Mouse (Mus musculus) CH12.LX (cell line): ENCODE data around the gene Nck2. TPM values are rescaled to one million over a fixed set of nuclear protein-coding genes. Genes with fewer than 3 reads are reported as not detected.

ENCODE experiments used
- DNase-seq: peaks from one replicate; pipeline ENCODE4 v3.0.0-alpha.2; 2013; ENCODE audit errors: extremely low read depth
- H3K27ac ChIP-seq: 2 replicates; pipeline ENCODE4 v1.5.1; 2012; ENCODE audit warnings: low read depth, mild to moderate bottlenecking, control low read depth, moderate library complexity; ENCODE audit not compliant: insufficient read depth
- H3K27me3 ChIP-seq: replicated peaks from 2 replicates; pipeline ENCODE3; 2012; ENCODE audit warnings: inconsistent platforms
- H3K36me3 ChIP-seq, 2 experiments: replicated peaks in 1 of 2; 2 replicates each; pipeline versions ENCODE3 to v1.6.1; 2012; ENCODE audit warnings: inconsistent platforms in 1 of 2, low read length in 1 of 2, mild to moderate bottlenecking in 1 of 2, mixed read lengths in 1 of 2, moderate library complexity in 1 of 2; ENCODE audit not compliant: control insufficient read depth in 1 of 2, insufficient read depth in 1 of 2
- H3K4me1 ChIP-seq, 2 experiments: 2 replicates each; pipeline ENCODE4 v1.6.1; 2012; ENCODE audit warnings: inconsistent platforms in 1 of 2, moderate library complexity in 1 of 2; ENCODE audit not compliant: insufficient read depth in 2 of 2, control insufficient read depth in 1 of 2
- H3K4me2 ChIP-seq: 2 replicates; pipeline ENCODE4 v1.6.1; 2012; ENCODE audit warnings: low read depth, mild to moderate bottlenecking, control low read depth; ENCODE audit not compliant: poor library complexity, insufficient read depth, severe bottlenecking
- H3K4me3 ChIP-seq, 3 experiments: fragments of 150-350 bp in 1 of 3; sonication (generic) in 1 of 3; replicated peaks in 1 of 3; 2 replicates each; pipeline versions ENCODE3 to v1.5.1; 2011 to 2012; ENCODE audit warnings: low read depth in 2 of 3, low read length in 2 of 3, mild to moderate bottlenecking in 2 of 3, moderate library complexity in 2 of 3, control low read depth in 1 of 3, improper control_type of control experiment in 1 of 3, inconsistent platforms in 1 of 3, mixed read lengths in 1 of 3; ENCODE audit not compliant: poor library complexity in 1 of 3
- H3K79me2 ChIP-seq: replicated peaks from 2 replicates; pipeline ENCODE4 v1.6.1; 2012; ENCODE audit warnings: mild to moderate bottlenecking, moderate library complexity; ENCODE audit not compliant: control insufficient read depth, poor library complexity, insufficient read depth, severe bottlenecking; ENCODE audit errors: extremely low read depth
- H3K9ac ChIP-seq: 2 replicates; pipeline ENCODE4 v1.6.1; 2012; ENCODE audit warnings: low read depth, mild to moderate bottlenecking, control low read depth, moderate library complexity; ENCODE audit not compliant: insufficient read depth
- H3K9me3 ChIP-seq: replicated peaks from 2 replicates; pipeline ENCODE3; 2012; ENCODE audit warnings: low read length, inconsistent platforms, mixed read lengths
- BHLHE40 ChIP-seq: IDR thresholded peaks from 2 replicates; pipeline ENCODE4 v1.6.1; 2011; ENCODE audit warnings: mild to moderate bottlenecking, low read depth, low read length, improper control_type of control experiment
- CHD2 ChIP-seq: IDR thresholded peaks from 2 replicates; pipeline ENCODE4 v1.6.1; 2011; ENCODE audit warnings: low read length, improper control_type of control experiment
- E2F4 ChIP-seq: IDR thresholded peaks from 2 replicates; pipeline ENCODE4 v1.6.1; 2011; ENCODE audit warnings: low read depth, low read length, improper control_type of control experiment; ENCODE audit not compliant: insufficient replicate concordance
- EP300 ChIP-seq: IDR thresholded peaks from 2 replicates; pipeline ENCODE4 v1.6.1; 2011; ENCODE audit warnings: low read length, improper control_type of control experiment
- JUN ChIP-seq: IDR thresholded peaks from 2 replicates; pipeline ENCODE4 v1.6.1; 2011; ENCODE audit warnings: low read depth, mild to moderate bottlenecking, low read length, improper control_type of control experiment, moderate library complexity; ENCODE audit not compliant: insufficient read depth
- KAT2A ChIP-seq: IDR thresholded peaks from 2 replicates; pipeline ENCODE4 v1.6.1; 2012; ENCODE audit warnings: low read length, improper control_type of control experiment, inconsistent platforms; ENCODE audit not compliant: insufficient replicate concordance
- MAFK ChIP-seq: IDR thresholded peaks from 2 replicates; pipeline ENCODE4 v1.6.1; 2011; ENCODE audit warnings: low read length, improper control_type of control experiment; ENCODE audit not compliant: insufficient replicate concordance
- MAX ChIP-seq: IDR thresholded peaks from 2 replicates; pipeline ENCODE4 v1.6.1; 2011; ENCODE audit warnings: low read length, improper control_type of control experiment
- MAZ ChIP-seq: IDR thresholded peaks from 2 replicates; pipeline ENCODE4 v1.6.1; 2012; ENCODE audit warnings: low read depth, mild to moderate bottlenecking, inconsistent platforms, low read length, improper control_type of control experiment, moderate library complexity
- MEF2A ChIP-seq: IDR thresholded peaks from 2 replicates; pipeline ENCODE4 v1.6.1; 2014; ENCODE audit warnings: low read depth, mild to moderate bottlenecking, inconsistent platforms, low read length, improper control_type of control experiment, borderline replicate concordance
- MXI1 ChIP-seq: IDR thresholded peaks from 2 replicates; pipeline ENCODE4 v1.6.1; 2011; ENCODE audit warnings: mild to moderate bottlenecking, low read depth, low read length, improper control_type of control experiment
- MYC ChIP-seq: IDR thresholded peaks from 2 replicates; pipeline ENCODE4 v1.6.1; 2011; ENCODE audit warnings: low read depth, mild to moderate bottlenecking, improper control_type of control experiment, low read length
- NELFE ChIP-seq: IDR thresholded peaks from 2 replicates; pipeline ENCODE4 v1.6.1; 2011; ENCODE audit warnings: low read depth, low read length, improper control_type of control experiment
- NRF1 ChIP-seq: IDR thresholded peaks from 2 replicates; pipeline ENCODE4 v1.6.1; 2014; ENCODE audit warnings: low read depth, mild to moderate bottlenecking, inconsistent platforms, low read length, improper control_type of control experiment, moderate library complexity
- PAX5 ChIP-seq: IDR thresholded peaks from 2 replicates; pipeline ENCODE4 v1.6.1; 2012; ENCODE audit warnings: low read length, inconsistent platforms, mixed read lengths
- SIN3A ChIP-seq: IDR thresholded peaks from 2 replicates; pipeline ENCODE4 v1.6.1; 2012; ENCODE audit warnings: low read length, improper control_type of control experiment, inconsistent platforms
- TBP ChIP-seq: conservative IDR thresholded peaks from 2 replicates; pipeline ENCODE4 v1.6.1; 2011; ENCODE audit warnings: low read depth, low read length, improper control_type of control experiment
- TCF12 ChIP-seq: IDR thresholded peaks from 2 replicates; pipeline ENCODE4 v1.6.1; 2014; ENCODE audit warnings: low read depth, mild to moderate bottlenecking, inconsistent platforms, low read length, improper control_type of control experiment
- USF1 ChIP-seq: IDR thresholded peaks from 2 replicates; pipeline ENCODE4 v1.6.1; 2014; ENCODE audit warnings: low read depth, mild to moderate bottlenecking, inconsistent platforms, low read length, improper control_type of control experiment
- ZC3H11A ChIP-seq: IDR thresholded peaks from 2 replicates; pipeline ENCODE4 v1.6.1; 2012; ENCODE audit warnings: low read depth, mild to moderate bottlenecking, inconsistent platforms, low read length, improper control_type of control experiment
- ZMIZ1 ChIP-seq: IDR thresholded peaks from 2 replicates; pipeline ENCODE4 v1.6.1; 2012; ENCODE audit warnings: low read depth, mild to moderate bottlenecking, inconsistent platforms, low read length, improper control_type of control experiment
- ZNF384 ChIP-seq: IDR thresholded peaks from 2 replicates; pipeline ENCODE4 v1.6.1; 2012; ENCODE audit warnings: low read depth, low read length, improper control_type of control experiment, inconsistent platforms
- dilution Hi-C: fragments of 300-500 bp; cut with MboI; formaldehyde crosslinking; loops from 2 replicates; pipeline ENCODE4 v1.14.3; 2020; ENCODE audit warnings: low sequenced_read_pairs; ENCODE audit not compliant: extremely low pct_unique_long_range_greater_than_20kb, extremely low pct_ligation_motif_present
- in situ Hi-C: fragments of 300-500 bp; cut with MboI; formaldehyde crosslinking; loops from 3 replicates; pipeline ENCODE4 v1.14.3; 2019; ENCODE audit warnings: low sequenced_read_pairs, low pct_ligation_motif_present, low pct_unique_long_range_greater_than_20kb, mixed read lengths
- polyA plus RNA-seq: library from polyadenylated mRNA; unstranded; fragments of >175 nt; gene quantifications from 2 replicates; pipeline ENCODE4 v1.2.1, GENCODE M21; 2012; ENCODE audit warnings: low read depth; ENCODE audit not compliant: insufficient read length
- total RNA-seq, 2 experiments: library from RNA; depleted of rRNA; stranded (reverse); fragments of 300-350 nt in 1 of 2; fragments of >200 nt in 1 of 2; gene quantifications; 2 replicates each; pipeline ENCODE4 v1.2.3; 2012 to 2014

Nck2 gene
- total and polyA plus RNA-seq, 3 experiments, result 4.4 to 7.6 (median 4.6) TPM

DNA sequence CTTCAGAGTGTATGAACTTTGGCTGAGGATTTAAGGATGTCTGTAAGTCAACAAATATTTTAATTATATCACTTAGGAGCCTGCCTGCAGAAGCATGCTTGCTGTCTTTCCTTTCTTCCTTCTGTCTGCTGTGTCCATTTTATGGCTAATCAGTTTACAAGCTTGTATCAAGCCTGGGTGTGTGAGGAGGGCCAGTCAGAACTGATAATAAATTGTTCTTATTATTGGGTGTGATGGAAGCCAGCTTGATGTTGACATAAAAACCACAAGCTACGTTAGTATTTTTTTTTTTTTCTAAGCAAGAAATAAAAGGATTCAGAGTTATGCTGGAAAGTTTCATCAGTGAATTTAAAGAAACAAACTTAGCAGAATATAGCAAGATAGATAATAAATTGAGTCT, 10.8 kb downstream of the Nck2 start:
- no peak for TF ChIP-seq ZNF384
- no peak for TF ChIP-seq MYC
- TF ChIP-seq TCF12, result no peak
- no peak for TF ChIP-seq KAT2A
- TF ChIP-seq BHLHE40, result no peak
- no peak for TF ChIP-seq MAFK
- TF ChIP-seq SIN3A, result no peak
- TF ChIP-seq USF1, result no peak
- TF ChIP-seq E2F4, result no peak
- no peak for TF ChIP-seq MEF2A
- TF ChIP-seq MXI1, result no peak
- no peak for TF ChIP-seq ZMIZ1
- TF ChIP-seq EP300, result no peak
- Histone ChIP-seq H3K4me1 (peaks cover 0 to 41% of the 10 kb centered on the region in 2 experiments; a peak in 2 of 4 replicates), H3K9me3 (no peaks in the 10 kb centered on the region), H3K4me2 (no peak overlapping the region), H3K27ac (no peak overlapping the region), H3K9ac (no peak overlapping the region), H3K36me3 (peaks cover 0 to 2% of the 10 kb centered on the region in 2 experiments), H3K4me3 (no peak overlapping the region), H3K79me2 (no peaks in the 10 kb centered on the region), H3K27me3 (no peaks in the 10 kb centered on the region)
- DNase-seq, result no peak
- dilution Hi-C loops (no loop called here), in situ Hi-C loops (loop anchor here (25.0 kb wide), 1 partner anchor 182 kb away; no protein-coding TSS in a partner anchor)

DNA sequence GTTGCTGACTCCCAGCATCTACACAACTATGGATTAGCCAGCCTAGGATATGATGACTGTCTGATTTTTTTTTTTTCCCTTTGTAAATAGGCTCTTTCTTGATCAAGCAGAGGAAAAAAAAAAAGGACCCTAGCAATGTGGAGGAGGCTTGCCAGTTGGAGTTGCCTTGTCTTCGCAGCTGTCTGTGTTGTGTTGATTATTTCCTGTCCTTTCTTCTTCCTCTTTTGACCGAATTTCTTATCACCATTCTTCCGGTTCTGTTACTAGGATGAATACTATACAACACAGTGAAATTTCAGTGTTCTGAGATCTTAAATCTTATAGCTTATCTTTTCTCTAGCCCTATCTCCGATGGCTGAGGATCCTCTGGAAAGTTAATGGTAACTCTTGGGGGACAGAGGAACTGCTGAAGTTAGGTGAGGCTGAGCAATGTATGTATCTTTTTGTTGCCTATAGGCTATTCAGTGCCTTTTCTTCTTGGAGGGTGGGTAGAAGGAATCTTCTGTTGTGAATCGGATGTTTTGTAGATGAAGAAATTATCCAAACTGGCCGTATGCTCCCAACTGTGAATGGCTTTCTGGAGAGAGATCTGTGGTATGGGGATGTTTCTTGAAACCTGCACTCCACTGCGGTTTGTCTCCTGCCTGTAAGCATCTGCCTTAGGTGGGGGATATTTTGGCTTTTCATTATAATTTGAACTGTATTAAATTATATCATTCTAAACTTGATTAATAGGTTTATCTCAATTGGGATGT, 12.8 kb downstream of the Nck2 start:
- no peak overlapping the region for H3K27ac ChIP-seq
- no peak for DNase-seq

More for the DNA sequence above, 12.8 kb downstream of the Nck2 start:
- in situ Hi-C loops, result loop anchor here (25.0 kb wide), 1 partner anchor 180 kb away; no protein-coding TSS in a partner anchor
- Histone ChIP-seq H3K27me3 (no peaks in the 10 kb centered on the region), H3K36me3 (peaks cover 0 to 8% of the 10 kb centered on the region in 2 experiments), H3K4me3 (no peak overlapping the region), H3K79me2 (no peaks in the 10 kb centered on the region), H3K9ac (no peak overlapping the region), H3K9me3 (no peaks in the 10 kb centered on the region), H3K4me2 (peak overlapping the region; percentile 47), H3K4me1 (peaks cover 4 to 51% of the 10 kb centered on the region in 2 experiments; a peak in 3 of 4 replicates)
- dilution Hi-C loops, result no loop called here
- TF ChIP-seq NELFE, result no peak
- no peak for TF ChIP-seq KAT2A
- no peak for TF ChIP-seq JUN
- TF ChIP-seq ZMIZ1, result no peak
- peak; percentile 32; the same call in 1 of the 2 replicates for TF ChIP-seq ZNF384
- TF ChIP-seq EP300, result 0 out of 2 replicates have a peak, but pooled peaks have one; percentile 18
- TF ChIP-seq MXI1, result no peak
- no peak for TF ChIP-seq CHD2
- no peak for TF ChIP-seq TBP
- no peak for TF ChIP-seq MAFK
- TF ChIP-seq PAX5, result no peak
- TF ChIP-seq NRF1, result no peak
- no peak for TF ChIP-seq ZC3H11A
- no peak for TF ChIP-seq MAX
- no peak for TF ChIP-seq MAZ
